Comparison of ENCODE assay signal across 24 mouse cellular contexts in the genomic region with DNA sequence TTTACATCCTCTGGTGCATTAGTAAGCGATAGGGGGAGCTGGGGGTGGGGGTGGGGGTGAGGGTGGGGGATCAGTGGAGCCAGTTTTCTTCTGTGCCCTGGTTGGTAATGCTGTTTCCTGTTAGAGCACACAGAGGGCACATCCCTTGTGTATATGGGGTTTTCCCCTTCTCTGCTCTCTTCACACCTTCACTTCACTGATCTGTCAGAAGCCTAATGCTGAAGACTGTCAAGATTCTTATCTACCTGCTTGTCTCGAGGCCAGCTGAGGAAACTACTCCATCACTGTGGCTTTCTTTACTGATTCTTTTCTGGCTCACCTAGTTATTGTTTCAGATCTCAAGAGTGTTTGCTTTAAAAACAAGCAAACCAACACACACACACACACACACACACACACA.
DNase-seq lines count a peak whose midpoint lies in the region; ATAC-seq and TF ChIP-seq lines count a peak whose summit lies in the region.
"Had no signal": no experiment of that assay in that cellular context is flagged by ENCODE, and none has a peak within 500 bp of the region (broad histone marks: within the 10 kb centered on the region; RNA-seq: fewer than 3 reads in every experiment).

No protein-coding gene starts in this region.

- no peaks in the 10 kb centered on the region for H3K4me1 ChIP-seq in hindbrain, embryonic 13.5 days (replicated peaks)
- H3K4me1 ChIP-seq in hindbrain, postnatal 0 days (ENCODE audit: insufficient read depth, low read length) = no peaks in the 10 kb centered on the region
- H3K4me1 ChIP-seq: embryonic facial prominence, embryonic 15.5 days; intestine, embryonic 15.5 days; limb, embryonic 12.5 days; liver, embryonic 13.5 days had no signal

- H3K36me3 ChIP-seq in hindbrain, embryonic 13.5 days = no peaks in the 10 kb centered on the region
- H3K36me3 ChIP-seq in hindbrain, postnatal 0 days (ENCODE audit: insufficient read depth, low read length) = no peaks in the 10 kb centered on the region
- no peaks in the 10 kb centered on the region for H3K36me3 ChIP-seq in splenic B cell, adult 2 months (ENCODE audit: control insufficient read depth, insufficient read depth, low read length, poor library complexity, severe bottlenecking)
- H3K36me3 ChIP-seq: embryonic facial prominence, embryonic 15.5 days; heart, embryonic 10.5 days; intestine, embryonic 15.5 days; limb, embryonic 12.5 days; liver, embryonic 13.5 days had no signal

- H3K4me2 ChIP-seq in hindbrain, embryonic 13.5 days = no peak overlapping the region
- no peak overlapping the region for H3K4me2 ChIP-seq in hindbrain, postnatal 0 days (ENCODE audit: low read depth, low read length)
- H3K4me2 ChIP-seq: embryonic facial prominence, embryonic 15.5 days; intestine, embryonic 15.5 days; limb, embryonic 12.5 days; liver, embryonic 13.5 days had no signal

- intact Hi-C loops in gastrocnemius, postnatal 36 days (cut with DNase I) = no loop called here

- H3K9ac ChIP-seq in hindbrain, embryonic 13.5 days = no peak overlapping the region
- no peak overlapping the region for H3K9ac ChIP-seq in hindbrain, postnatal 0 days (replicated peaks; ENCODE audit: low read length)
- H3K9ac ChIP-seq: embryonic facial prominence, embryonic 15.5 days; forebrain, postnatal 0 days; intestine, embryonic 15.5 days; limb, embryonic 12.5 days; liver, embryonic 13.5 days had no signal

- no peak overlapping the region for H3K27ac ChIP-seq in hindbrain, embryonic 13.5 days
- no peak overlapping the region for H3K27ac ChIP-seq in hindbrain, postnatal 0 days
- H3K27ac ChIP-seq: embryonic facial prominence, embryonic 15.5 days; heart, embryonic 10.5 days; intestine, embryonic 15.5 days; limb, embryonic 12.5 days; liver, embryonic 13.5 days; stomach, postnatal 0 days had no signal

- H3K4me3 ChIP-seq in hindbrain, embryonic 13.5 days = no peak overlapping the region
- no peak overlapping the region for H3K4me3 ChIP-seq in hindbrain, postnatal 0 days (ENCODE audit: low read length)
- H3K4me3 ChIP-seq: embryonic facial prominence, embryonic 15.5 days; heart, embryonic 10.5 days; intestine, embryonic 15.5 days; limb, embryonic 12.5 days; liver, embryonic 13.5 days; megakaryocyte, embryonic 14.5 days had no signal

- 0 out of 2 replicates have a peak, but pooled peaks have one; percentile 13 for ATAC-seq in hindbrain, embryonic 13.5 days (ENCODE audit: low FRiP score)
- no peak for ATAC-seq in hindbrain, postnatal 0 days
- peak; percentile 99 for ATAC-seq in inflammation-experienced regulatory T-cells, adult 6 months
- ATAC-seq: forebrain, postnatal 0 days; intestine, embryonic 15.5 days; midbrain, embryonic 16.5 days had no signal

- DNase-seq in hindbrain, postnatal 0 days (ENCODE audit: low spot score) = no peak
- peak; percentile 14 for DNase-seq in thymus, postnatal 0 days (ENCODE audit: low spot score)
- DNase-seq in thymus, postnatal 25 days = no peak
- DNase-seq in splenic B cell, adult 2 months (ENCODE audit: low read depth, low spot score) = peak; percentile 76
- no peak for DNase-seq in gastrocnemius, postnatal 36 days
- DNase-seq in ovary, postnatal 14 days (ENCODE audit: low spot score) = no peak
- DNase-seq: adrenal gland, postnatal 14 days; cerebellum, adult 11 months; cerebellum, postnatal 10 days; forebrain, postnatal 0 days; kidney, adult 9 months; kidney, postnatal 36 days; layer of hippocampus, adult 9-11 months; liver, embryonic 13.5 days; thymus, postnatal 4 days had no signal

- no peaks in the 10 kb centered on the region for H3K9me3 ChIP-seq in hindbrain, embryonic 13.5 days
- H3K9me3 ChIP-seq in hindbrain, postnatal 0 days (ENCODE audit: low read length) = no peaks in the 10 kb centered on the region
- H3K9me3 ChIP-seq: embryonic facial prominence, embryonic 15.5 days; heart, embryonic 10.5 days; intestine, embryonic 15.5 days; limb, embryonic 12.5 days; liver, embryonic 13.5 days had no signal

- 66% methylated on average over 2 of the region's 2 CpGs for WGBS in hindbrain, embryonic 13.5 days
- WGBS in hindbrain, postnatal 0 days = 61% methylated on average over 2 of the region's 2 CpGs

- TF ChIP-seq CTCF in hindbrain, postnatal 0 days (IDR thresholded peaks at IDR 0.05; ENCODE audit: low read depth) = no peak

- H3K27me3 ChIP-seq in hindbrain, embryonic 13.5 days = no peaks in the 10 kb centered on the region
- H3K27me3 ChIP-seq in hindbrain, postnatal 0 days (ENCODE audit: insufficient read depth, low read length) = no peaks in the 10 kb centered on the region
- H3K27me3 ChIP-seq in splenic B cell, adult 2 months (ENCODE audit: control insufficient read depth, insufficient read depth, low read length, poor library complexity, severe bottlenecking) = no peaks in the 10 kb centered on the region
- H3K27me3 ChIP-seq: embryonic facial prominence, embryonic 15.5 days; intestine, embryonic 15.5 days; limb, embryonic 12.5 days; liver, embryonic 13.5 days; megakaryocyte, embryonic 14.5 days had no signal

Comparison
In these comparisons a context has a peak if more than half of its experiments do, and no peak if none do; other contexts are left out.
1. DNase-seq: peak in thymus, postnatal 0 days (single experiment) and splenic B cell, adult 2 months (single experiment); none in hindbrain, postnatal 0 days (single experiment), thymus, postnatal 25 days (single experiment), gastrocnemius, postnatal 36 days (0 of 2) and ovary, postnatal 14 days (single experiment).